Mouse (Mus musculus) heart, postnatal 0 days (tissue): ENCODE measurements at regions not wholly inside any gene's neighbourhood (a gene's known extent, or its start where the extent isn't known, plus 50 kb on each side); places are given as distances from the start of the nearest gene placed in this dataset.

ENCODE experiments used
- CTCF ChIP-seq: IDR thresholded peaks from 2 replicates; pipeline ENCODE4 v1.5.1; 2016; ENCODE audit warnings: antibody characterized with exemption, control low read depth, low read depth
- EP300 ChIP-seq: IDR thresholded peaks from 2 replicates; pipeline ENCODE4 v1.6.1; 2016; ENCODE audit warnings: antibody characterized with exemption, low read depth

GRCm38 (mm10) chrX:99612130-99612759 lies 141.2 kb upstream of the Pja1 start:
- TF ChIP-seq CTCF (no peak), EP300 (no peak)
